Mouse (Mus musculus) CD4-positive, CD25-positive, alpha-beta regulatory T cell, adult 4 months (primary cell): ENCODE data around the gene Myoz1. TPM values are rescaled to one million over a fixed set of nuclear protein-coding genes. Genes with fewer than 3 reads are reported as not detected.

ENCODE experiments used
- polyA plus RNA-seq, 2 experiments: library from polyadenylated mRNA; unstranded; fragments of 100-300 nt; shearing (Covaris generic); gene quantifications; one replicate each; pipeline ENCODE4 v1.2.1; 2017

The Myoz1 gene
- polyA plus RNA-seq, 2 experiments from 2014 or later: not detected

Other genes with a start within 250 kb of the Myoz1 start
- not detected for gene Cfap70, start 204.3 kb downstream of the Myoz1 start, polyA plus RNA-seq
- 10 to 100 TPM; 60.1 to 71.0 TPM for gene Anxa7, start 176.4 kb downstream of the Myoz1 start, polyA plus RNA-seq
- 1 to 10 TPM; 1.5 to 3.5 TPM for gene Mss51, start 159.6 kb downstream of the Myoz1 start, polyA plus RNA-seq
- 10 to 100 TPM; 27.1 to 39.6 TPM for gene Ppp3cb, start 110.0 kb downstream of the Myoz1 start, polyA plus RNA-seq
- gene Usp54, start 15.5 kb downstream of the Myoz1 start, polyA plus RNA-seq: 1 to 10 TPM; 2.1 to 2.9 TPM
- gene Synpo2l, start 11.8 kb upstream of the Myoz1 start, polyA plus RNA-seq: not detected
- 100 to 1,000 TPM; 120 to 181 TPM for gene Sec24c, start 17.8 kb upstream of the Myoz1 start, polyA plus RNA-seq
- gene Fut11, start 38.4 kb upstream of the Myoz1 start, polyA plus RNA-seq: 1 to 10 TPM; 5.6 to 7.7 TPM
- gene Chchd1, start 46.5 kb upstream of the Myoz1 start, polyA plus RNA-seq: 100 to 1,000 TPM; 120 to 143 TPM
- 10 to 100 TPM; 21.6 to 22.3 TPM for gene Zswim8, start 51.0 kb upstream of the Myoz1 start, polyA plus RNA-seq
- gene Ndst2, start 78.0 kb upstream of the Myoz1 start, polyA plus RNA-seq: 10 to 100 TPM; 12.9 to 13.7 TPM
- 10 to 100 TPM; 32.6 to 37.8 TPM for gene Camk2g, start 137.5 kb upstream of the Myoz1 start, polyA plus RNA-seq
- not detected for gene Plau, start 180.1 kb upstream of the Myoz1 start, polyA plus RNA-seq